Mouse (Mus musculus): ENCODE measurements around the gene Chst8.

Gene Chst8

GRCm38 (mm10) chr7:34805042-34805441 is 7.5 kb downstream of the Chst8 start:
- DNase-seq (ENCODE audit: low read depth in 1 of 2, low spot score in 2 of 2) = no peak

GRCm38 (mm10) chr7:34799950-34800511 is 12.5 kb downstream of the Chst8 start:
- no peak for DNase-seq (ENCODE audit: low read depth in 1 of 2, low spot score in 2 of 2)

- no peak for DNase-seq (ENCODE audit: low read depth in 1 of 2, low spot score in 2 of 2)
Observed at GRCm38 (mm10) chr7:34799404-34799771, 13.1 kb downstream of the Chst8 start.

- DNase-seq (ENCODE audit: low read depth in 1 of 2, low spot score in 2 of 2) = no peak
Observed at GRCm38 (mm10) chr7:34798441-34799403, 13.8 kb downstream of the Chst8 start.

- no peak for DNase-seq (ENCODE audit: low read depth in 1 of 2, low spot score in 2 of 2)
Observed at GRCm38 (mm10) chr7:34798039-34798438, 14.5 kb downstream of the Chst8 start.

GRCm38 (mm10) chr7:34790459-34790858 is 22.1 kb downstream of the Chst8 start:
- DNase-seq (ENCODE audit: low read depth in 1 of 2, low spot score in 2 of 2) = no peak

GRCm38 (mm10) chr7:34787171-34787570 is 25.3 kb downstream of the Chst8 start:
- no peak for DNase-seq (ENCODE audit: low read depth in 1 of 2, low spot score in 2 of 2)

- no peak for DNase-seq (ENCODE audit: low read depth in 1 of 2, low spot score in 2 of 2)
Observed at GRCm38 (mm10) chr7:34785052-34785451, 27.5 kb downstream of the Chst8 start.

GRCm38 (mm10) chr7:34784469-34784868 is 28.0 kb downstream of the Chst8 start:
- no peak for DNase-seq (ENCODE audit: low read depth in 1 of 2, low spot score in 2 of 2)

GRCm38 (mm10) chr7:34781988-34782387 is 30.5 kb downstream of the Chst8 start:
- DNase-seq (ENCODE audit: low read depth in 1 of 2, low spot score in 2 of 2) = no peak

GRCm38 (mm10) chr7:34781217-34781616 is 31.3 kb downstream of the Chst8 start:
- DNase-seq (ENCODE audit: low read depth in 1 of 2, low spot score in 2 of 2) = no peak

- no peak for DNase-seq (ENCODE audit: low read depth in 1 of 2, low spot score in 2 of 2)
Observed at GRCm38 (mm10) chr7:34778426-34778825, 34.1 kb downstream of the Chst8 start.

- DNase-seq (ENCODE audit: low read depth in 1 of 2, low spot score in 2 of 2) = no peak
Observed at GRCm38 (mm10) chr7:34775659-34776058, 36.9 kb downstream of the Chst8 start.

- DNase-seq (ENCODE audit: low read depth in 1 of 2, low spot score in 2 of 2) = no peak
Observed at GRCm38 (mm10) chr7:34774947-34775346, 37.6 kb downstream of the Chst8 start.

- DNase-seq (ENCODE audit: low read depth in 1 of 2, low spot score in 2 of 2) = no peak
Observed at GRCm38 (mm10) chr7:34774020-34774419, 38.5 kb downstream of the Chst8 start.

- DNase-seq (ENCODE audit: low read depth in 1 of 2, low spot score in 2 of 2) = no peak
Observed at GRCm38 (mm10) chr7:34773309-34773708, 39.2 kb downstream of the Chst8 start.

GRCm38 (mm10) chr7:34769531-34769930 is 43.0 kb downstream of the Chst8 start:
- DNase-seq (ENCODE audit: low read depth in 1 of 2, low spot score in 2 of 2) = no peak

- DNase-seq (ENCODE audit: low read depth in 1 of 2, low spot score in 2 of 2) = no peak
Observed at GRCm38 (mm10) chr7:34764250-34765148, 48.0 kb downstream of the Chst8 start.

- no peak for DNase-seq (ENCODE audit: low read depth in 1 of 2, low spot score in 2 of 2)
Observed at GRCm38 (mm10) chr7:34759378-34759822, 53.1 kb downstream of the Chst8 start.

GRCm38 (mm10) chr7:34758721-34759120 is 53.8 kb downstream of the Chst8 start:
- no peak for DNase-seq (ENCODE audit: low read depth in 1 of 2, low spot score in 2 of 2)

GRCm38 (mm10) chr7:34757513-34757912 is 55.0 kb downstream of the Chst8 start:
- no peak for DNase-seq (ENCODE audit: low read depth in 1 of 2, low spot score in 2 of 2)

Measured in monocyte, adult 2 months (primary cell).